Mouse (Mus musculus): ENCODE data around the gene Gm28308.

Gm28308 gene

DNA sequence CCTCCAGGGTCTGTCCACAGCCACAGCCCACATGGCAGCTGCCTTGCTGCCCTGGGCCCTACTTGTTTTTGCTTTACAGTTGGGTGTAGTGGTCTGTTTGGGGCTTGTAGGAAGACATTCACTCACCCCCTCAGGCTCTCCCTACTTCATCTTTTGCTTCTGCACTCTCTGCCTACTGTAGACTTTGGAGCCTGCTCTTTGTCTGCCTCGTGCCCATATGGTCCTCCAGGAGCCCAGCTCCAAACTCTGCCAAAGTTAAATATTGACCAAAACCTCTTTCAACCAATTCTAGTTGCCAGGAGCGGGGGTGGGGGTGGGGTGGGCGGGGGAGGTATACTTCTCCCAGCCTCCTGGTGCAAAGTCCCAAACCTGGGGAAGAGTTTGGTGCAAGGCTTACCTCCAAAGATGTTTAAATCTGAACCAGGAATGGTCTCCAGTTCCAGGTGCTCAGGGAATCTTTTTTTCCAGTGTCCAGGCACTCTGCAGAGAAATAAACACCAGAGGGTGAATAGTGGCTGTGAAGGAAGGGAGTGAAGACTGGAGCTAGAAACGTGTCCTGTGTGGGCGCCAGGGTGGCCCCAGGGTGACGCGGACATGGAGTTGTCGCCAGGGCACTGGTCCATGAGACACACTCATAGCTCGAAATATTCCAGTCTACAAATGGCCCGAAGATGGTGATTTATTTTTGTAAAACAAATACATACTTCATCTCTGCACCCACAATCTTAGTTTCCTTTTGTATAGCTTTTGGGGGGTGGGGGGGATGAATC lies 29.6 kb downstream of the Gm28308 start:
- DNase-seq (ENCODE audit: low spot score), result no peak

DNA sequence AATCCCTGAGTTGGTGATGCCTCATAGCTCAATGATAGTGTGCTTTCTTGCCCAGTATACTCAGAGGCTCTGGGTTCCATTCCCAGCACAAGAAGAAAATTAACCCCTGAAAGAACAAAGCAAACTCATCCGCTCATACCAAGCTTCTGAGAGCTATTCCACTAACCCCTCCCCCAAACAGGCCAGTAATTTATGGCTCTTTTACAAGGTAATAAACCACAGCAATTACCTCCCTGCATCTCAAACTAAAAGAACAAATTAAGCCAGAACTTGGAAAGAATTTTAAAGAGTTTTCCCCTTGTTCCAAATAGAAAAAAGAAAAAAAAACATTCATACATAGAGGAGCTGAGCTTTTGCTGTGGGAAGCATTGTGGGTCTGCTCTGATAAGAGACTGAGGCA lies 30.3 kb downstream of the Gm28308 start:
- no peak for DNase-seq (ENCODE audit: low spot score)

DNA sequence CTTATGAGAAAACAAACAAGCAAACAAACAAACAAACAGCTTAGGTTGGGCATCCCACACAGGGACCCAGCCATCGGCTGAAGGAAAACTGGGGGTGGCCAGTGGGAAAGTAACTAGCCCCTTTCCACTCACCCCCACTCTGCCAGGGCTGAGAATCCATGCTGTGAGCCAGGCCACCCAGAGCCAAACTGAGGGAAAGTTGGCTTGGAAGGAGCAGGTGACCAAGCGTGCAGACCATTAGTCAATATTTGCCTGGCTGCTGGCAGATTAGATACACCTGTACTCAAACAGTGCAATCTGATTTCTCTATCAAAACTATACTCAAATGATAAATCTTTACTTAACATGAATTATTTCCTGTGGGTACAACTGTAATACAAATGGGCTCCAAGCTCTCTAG lies 31.1 kb downstream of the Gm28308 start:
- no peak for DNase-seq (ENCODE audit: low spot score)

DNA sequence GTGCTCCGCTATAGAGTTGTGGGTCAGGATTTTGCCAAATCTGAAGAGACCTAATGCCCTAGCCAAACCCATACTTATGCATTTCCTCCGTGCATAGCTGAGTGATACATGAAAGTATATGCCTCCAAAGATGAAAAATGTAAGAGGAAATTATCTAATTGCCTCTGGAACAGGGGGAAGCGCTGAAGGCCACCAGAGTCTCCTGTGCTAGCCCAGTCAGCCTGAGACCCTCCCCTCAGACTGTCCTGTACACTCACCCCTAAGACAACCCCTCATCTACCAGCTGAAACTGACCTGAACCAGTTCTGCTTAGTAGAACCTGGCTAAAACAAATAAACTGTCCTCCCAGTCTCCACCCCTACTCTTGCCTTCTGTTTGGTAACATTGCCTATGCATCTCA lies 32.4 kb downstream of the Gm28308 start:
- no peak for DNase-seq (ENCODE audit: low spot score)

DNA sequence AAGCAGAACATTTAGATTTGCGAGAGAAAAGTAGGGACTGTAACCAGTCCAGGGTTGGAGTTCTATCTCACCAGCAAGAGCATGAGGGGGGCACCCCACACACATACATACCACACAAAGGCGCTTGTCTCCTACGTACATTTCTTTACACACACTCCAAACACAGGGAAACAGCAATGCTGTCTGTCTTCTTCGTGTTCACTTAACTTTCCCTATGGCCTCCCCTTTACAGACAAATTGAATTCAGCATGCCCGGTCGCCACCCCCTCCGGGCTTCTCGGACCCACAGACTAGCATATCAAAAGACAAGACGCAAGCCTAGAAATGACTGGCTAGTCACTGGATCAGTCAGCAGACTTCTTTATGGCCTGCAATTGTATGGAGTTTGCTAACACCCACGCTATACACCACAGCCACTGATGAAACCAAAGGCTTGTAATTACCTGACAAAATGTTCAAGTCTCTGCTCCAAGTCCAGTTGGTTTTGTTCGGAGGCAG lies 32.9 kb downstream of the Gm28308 start:
- DNase-seq (ENCODE audit: low spot score), result no peak

DNA sequence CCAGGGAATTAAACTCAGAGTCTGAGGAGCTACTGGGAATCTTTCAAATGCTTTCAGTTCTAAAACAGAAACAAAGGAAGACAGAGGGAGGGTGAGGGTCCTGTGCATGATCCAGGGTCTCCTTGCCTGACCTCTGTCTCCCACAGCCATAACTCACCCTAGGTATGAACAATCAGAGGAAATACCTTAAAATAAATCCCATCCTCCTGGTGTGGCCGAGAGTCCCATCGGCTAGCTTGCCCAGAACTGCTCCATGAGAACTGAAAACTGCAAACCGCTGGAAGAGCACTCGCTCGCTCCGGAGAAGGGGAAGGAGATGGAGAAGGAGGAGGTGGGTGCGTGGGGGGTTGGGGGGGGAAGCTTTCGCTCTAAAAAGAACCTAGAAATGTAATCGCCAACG lies 33.4 kb downstream of the Gm28308 start:
- no peak for DNase-seq (ENCODE audit: low spot score)

DNA sequence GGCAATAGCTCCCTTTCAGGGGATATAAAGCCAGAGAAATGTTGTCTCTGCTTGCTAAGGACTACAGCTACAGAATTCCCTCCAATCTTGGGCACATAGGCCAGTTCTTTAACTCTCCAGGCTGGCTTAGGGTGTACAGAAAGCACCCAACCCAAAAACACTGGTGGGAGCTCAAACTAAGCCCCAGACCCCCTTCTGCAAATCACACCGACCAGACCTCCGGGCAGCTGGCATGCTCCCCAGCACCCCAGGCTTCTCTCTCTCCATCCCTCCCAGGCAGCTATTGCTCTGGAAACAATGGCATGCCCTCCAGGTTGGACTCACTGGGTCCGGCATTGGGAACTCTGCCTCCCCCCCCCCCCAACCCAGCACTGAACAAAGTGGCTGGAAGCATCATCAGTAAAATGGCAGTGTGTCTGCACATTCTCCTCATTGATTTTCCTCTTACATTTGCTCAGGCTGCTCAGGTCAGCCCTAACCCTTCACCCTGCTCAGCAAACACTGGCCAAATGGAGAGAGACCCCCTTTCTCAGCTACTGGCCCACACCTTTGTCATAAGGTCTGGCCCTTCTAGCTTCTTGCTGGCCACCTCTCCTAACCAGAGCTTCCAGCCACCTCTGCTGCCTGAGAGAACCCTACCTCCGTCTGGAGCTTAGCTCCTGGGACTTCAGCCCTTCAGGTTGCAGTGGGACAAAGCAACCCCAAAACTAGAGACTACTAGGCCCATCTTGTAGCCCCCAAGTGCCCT lies 34.0 kb downstream of the Gm28308 start:
- no peak for DNase-seq (ENCODE audit: low spot score)

DNA sequence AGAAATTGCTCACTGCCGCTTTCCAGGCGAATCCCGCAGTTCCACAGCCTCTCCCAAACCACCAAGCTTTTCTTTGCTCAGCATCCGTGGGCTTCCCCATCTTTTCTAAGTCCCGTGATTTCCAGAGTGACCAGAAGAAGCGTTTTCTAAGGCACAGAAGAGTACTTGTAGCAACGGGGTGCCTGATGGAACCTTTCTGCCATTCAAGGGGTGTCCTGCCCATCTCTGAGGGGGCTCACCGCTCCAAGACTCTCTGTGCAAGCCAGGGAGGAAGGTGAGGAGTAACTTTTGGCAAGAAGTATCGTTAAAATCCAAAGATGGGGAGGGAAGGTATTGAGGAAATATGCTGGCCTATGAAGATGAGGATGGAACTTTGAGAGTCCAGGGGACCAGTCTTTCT lies 35.3 kb downstream of the Gm28308 start:
- no peak for DNase-seq (ENCODE audit: low spot score)

DNA sequence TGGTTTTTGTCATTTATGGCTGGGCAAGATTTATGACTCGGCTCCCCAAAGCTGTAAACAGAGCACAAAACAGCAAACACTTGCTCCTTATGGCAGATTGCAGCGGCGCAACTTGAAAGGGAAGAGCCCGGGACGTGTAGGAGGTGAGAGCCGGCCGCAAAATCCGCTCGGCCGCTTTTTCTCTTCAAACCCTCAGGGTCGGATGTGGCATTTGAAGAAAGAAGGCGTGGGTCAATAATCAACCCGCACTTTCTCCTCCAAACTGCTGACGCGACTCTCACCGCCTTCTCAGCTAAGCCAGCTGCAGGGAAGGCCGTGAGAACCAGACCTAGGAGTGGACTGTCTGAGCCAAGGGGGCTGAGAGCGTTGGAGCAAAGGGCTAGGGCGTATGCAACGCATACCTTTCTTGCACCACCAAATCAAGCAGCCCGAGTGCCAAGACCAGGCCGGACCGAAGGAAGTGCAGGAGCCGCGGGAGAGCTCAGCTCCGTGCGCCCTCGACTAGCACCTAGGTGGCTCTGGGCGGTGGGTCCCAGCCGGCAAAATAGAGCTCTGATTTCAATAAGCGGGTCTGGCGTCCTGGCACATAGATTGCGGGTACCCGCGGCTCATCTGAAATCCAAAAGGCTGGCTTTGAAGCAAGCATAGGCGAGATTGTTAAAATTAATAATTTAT lies 35.9 kb downstream of the Gm28308 start, which contains the start of gene 5730596B20Rik:
Gene 5730596B20Rik (plus strand): TSS at position 438 of the 675 bp plus-strand sequence.
- DNase-seq (ENCODE audit: low spot score), result no peak

DNA sequence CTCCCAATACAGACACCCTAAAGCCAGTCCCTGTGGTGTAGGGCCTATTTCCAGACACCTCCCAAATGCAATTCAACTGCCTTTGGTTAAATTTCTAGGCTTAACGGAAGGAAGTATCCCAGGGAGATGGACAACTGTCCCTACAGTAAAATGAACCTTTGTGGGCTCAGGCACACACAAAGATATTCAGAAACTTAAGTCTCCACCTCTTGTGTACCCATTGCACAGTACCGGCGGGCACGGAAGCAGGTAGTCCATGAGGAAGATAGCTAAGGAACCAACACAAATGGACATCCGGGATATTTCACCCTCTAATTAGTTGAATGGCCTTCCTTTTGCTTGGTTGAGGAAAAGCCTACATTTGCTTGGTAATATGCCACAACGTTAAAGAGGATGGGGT lies 36.7 kb downstream of the Gm28308 start:
- DNase-seq (ENCODE audit: low spot score), result no peak

DNA sequence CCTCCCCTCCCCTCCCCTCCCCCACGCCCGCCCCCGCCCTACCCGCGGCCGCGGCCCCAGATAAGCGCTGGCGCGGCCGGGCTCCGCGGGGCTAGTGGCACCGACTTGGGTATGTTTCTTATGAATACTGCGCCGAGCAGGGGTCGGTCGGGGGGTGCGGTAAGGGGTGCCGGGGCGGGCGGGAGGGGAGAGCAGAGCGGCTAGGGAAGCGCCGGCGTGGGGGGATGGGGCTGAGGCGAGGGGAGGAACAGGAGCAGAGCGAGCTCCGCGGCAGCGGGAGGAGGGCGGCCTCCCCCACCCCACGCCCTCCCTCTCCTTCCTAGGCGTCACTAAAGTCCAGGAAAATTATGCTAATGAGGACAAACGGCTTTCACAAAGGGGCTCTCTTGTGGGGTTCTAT lies 37.3 kb downstream of the Gm28308 start:
- no peak for DNase-seq (ENCODE audit: low spot score)

DNA sequence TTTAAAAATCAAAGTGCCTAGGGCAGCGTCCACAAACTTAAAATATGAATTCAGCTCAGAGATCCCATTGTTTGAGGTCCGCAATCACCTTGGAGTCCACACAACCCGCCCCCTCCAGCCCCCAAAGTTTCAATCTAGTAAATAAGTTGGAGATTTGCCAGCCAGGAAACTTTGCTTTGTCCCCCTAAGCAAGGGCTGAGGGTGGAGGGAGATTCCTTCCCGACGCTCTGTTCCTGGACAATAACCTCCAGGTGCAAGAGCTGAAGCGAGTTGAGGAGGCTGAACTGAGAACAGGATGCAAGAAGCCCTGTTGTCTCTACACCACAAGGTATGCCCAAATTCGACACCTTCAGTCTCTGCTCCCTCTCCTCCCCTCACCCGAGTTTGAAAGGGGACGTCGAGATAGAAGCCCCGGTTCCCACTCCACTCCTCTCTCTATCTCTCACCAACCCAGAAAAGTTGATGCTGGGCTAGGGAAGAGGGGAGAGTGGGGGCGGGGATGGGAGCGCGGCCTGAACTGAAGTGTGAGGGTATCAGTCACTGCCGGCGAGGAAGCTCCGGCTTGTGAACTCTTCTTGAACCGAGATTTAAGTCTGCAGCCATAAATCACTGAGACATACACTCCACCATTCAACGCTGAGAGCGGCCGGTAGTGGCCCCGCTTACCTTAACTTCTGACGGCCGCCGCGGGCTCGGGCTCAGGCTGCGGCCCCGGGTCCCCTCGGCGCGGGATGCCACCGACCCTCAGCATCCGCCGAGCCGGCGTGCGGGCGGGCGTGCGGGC lies 38.0 kb downstream of the Gm28308 start:
- DNase-seq (ENCODE audit: low spot score), result no peak

DNA sequence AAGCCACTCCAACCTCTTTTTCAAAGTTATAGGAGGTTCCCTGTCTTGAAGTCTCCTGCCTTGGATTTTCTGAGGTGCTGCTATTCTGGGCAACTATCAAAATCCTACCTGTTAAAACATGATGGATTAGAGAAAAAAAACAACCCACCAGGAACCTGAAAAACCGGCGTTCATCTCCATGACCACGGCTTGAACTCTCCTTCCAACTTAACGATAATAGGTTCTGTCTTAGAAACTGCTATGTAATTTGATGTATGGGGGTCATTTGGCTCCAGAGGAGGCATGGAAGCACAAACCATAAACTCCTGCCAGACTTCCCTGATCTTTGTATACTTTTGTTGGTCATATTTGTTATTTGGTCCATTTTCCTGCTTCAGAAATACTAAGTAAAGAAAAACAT lies 39.5 kb downstream of the Gm28308 start:
- no peak for DNase-seq (ENCODE audit: low spot score)

DNA sequence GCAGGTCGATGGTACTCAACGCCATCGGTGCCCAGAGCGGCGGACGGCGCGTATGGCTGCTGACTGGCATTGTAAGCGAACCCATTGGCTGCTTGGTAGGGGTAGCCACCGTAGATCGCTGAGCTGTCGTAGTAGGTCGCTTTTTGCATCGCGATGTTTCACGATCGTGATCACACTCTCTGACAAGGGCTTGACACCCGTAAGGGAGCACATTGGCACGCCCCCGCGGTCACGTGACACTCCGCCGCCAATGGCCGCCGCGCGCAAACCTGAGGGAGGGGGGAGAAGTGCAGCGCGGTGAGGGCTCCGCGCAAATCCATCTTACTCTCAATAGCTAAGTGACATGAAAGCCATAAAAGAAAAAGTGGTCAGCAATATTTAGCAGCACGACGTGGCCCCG lies 40.6 kb downstream of the Gm28308 start:
- DNase-seq (ENCODE audit: low spot score), result no peak

DNA sequence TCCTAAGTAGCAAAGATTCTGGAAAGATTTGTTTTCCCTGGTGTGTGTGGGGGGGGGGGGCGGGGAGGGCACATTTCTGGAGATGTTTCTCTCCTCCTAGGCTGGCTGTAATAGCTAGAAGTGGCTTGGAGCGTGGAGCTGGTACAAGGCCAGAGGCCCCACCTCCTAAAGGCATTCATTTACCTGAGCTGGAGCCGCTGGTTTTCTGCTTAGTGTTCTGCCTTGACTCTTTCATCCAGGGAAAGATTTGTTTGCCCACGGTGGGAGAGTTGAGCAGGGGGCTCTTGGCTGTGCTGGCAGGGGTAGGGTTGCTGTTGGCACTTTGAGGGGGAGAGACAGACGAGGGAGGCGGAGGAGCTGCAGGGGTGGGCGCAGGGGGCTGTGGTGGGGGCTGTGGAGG lies 41.2 kb downstream of the Gm28308 start:
- DNase-seq (ENCODE audit: low spot score), result no peak

DNA sequence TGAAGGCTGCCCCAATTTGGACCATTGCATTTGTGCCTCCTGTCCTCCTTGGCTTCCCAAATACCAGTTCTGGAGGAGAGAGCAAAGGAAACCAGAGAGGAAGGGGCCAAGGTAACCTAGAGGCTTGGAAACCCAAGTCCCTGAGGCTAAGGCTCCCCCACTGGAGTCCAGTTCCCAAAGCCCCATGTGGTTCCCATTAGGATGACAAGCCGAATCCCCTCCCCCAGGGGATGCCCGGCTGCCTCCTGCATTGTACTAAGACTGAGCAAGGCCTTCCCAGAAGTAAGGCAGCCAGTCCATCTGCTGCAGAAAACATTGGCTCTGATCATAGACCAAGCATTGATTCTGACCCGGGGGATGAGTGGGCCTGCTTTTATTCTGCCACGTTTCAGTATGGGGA lies 41.8 kb downstream of the Gm28308 start:
- DNase-seq (ENCODE audit: low spot score), result no peak

DNA sequence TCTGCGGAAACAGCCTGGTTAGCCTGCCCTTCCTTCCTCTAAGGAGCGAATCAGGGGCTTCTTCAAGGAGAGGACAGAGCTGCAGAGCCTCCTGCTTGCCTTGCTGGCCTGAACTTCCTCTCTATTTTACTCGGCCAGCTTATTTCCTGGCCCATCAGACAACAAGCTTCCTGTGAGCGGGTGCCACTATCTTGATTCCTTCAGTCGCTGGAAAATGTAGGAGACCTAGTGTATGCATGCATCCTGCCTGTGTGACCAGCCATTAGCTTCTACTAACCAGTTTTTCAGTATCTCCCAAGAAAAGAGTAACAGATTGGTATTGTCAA lies 42.3 kb downstream of the Gm28308 start:
- no peak for DNase-seq (ENCODE audit: low spot score)

DNA sequence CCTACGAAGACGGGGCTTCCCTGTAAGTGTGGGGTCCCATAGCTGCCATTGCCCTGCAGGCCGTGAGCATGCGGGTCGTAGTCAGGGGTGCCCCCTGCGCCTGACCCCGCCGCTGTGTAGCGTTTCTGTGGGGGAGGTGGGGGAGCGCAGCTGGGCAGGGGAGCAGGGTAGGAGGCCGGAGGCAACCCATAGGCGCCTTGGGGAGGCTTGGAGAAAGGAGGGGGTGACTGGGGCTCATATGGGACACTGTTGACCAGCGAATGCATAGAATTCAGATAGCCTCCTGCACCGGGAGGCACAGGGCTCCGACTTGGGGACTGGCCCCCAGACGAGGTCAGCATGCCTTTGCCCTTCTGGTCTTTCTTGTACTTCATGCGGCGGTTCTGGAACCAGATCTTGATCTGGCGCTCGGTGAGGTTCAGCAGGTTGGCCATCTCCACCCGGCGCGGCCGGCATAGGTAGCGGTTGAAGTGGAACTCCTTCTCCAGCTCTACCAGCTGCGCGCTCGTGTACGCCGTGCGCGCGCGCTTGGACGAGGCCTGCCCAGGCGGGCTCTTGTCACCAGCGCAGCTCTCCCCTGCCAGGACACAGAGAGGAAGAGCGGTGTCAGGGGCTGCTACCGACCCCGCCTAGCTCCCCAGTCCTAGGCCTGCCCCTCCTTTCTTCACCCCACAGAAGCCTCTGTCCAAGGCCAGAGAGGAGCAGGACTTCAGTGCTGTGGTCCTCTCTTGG lies 42.8 kb downstream of the Gm28308 start:
- no peak for DNase-seq (ENCODE audit: low spot score)

DNA sequence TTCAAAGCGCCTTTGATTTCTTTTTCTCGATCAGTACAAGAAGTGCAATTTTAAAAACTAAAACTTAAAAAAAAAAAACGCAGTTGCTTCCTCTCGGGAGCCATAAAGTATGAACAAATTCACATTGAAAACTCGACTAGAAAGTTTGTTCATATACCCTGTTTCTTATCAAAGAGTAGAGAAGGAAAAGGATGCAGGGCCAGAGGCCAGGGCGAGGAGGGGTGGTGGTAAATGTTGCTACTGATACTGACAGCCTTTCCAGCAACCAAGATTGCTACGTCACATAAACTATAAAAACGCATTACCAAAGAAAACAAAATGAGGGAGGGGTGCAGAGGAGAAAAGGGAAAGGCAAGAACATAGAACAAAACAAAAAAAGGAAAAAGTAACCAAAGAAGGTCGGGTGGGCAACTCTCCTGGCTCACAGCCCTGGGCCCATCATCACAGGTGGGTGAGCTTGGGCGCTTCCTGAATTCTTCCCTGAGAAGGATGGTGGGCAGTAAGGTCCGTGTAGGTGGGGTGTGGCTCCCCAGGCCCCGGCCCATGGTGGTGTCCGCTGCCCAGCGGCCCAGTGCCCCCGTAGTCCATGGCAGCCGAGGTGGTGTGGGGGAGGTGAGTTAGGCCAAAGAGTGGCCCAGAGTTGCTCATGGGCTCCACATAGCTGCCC lies 43.5 kb downstream of the Gm28308 start:
- no peak for DNase-seq (ENCODE audit: low spot score)

DNA sequence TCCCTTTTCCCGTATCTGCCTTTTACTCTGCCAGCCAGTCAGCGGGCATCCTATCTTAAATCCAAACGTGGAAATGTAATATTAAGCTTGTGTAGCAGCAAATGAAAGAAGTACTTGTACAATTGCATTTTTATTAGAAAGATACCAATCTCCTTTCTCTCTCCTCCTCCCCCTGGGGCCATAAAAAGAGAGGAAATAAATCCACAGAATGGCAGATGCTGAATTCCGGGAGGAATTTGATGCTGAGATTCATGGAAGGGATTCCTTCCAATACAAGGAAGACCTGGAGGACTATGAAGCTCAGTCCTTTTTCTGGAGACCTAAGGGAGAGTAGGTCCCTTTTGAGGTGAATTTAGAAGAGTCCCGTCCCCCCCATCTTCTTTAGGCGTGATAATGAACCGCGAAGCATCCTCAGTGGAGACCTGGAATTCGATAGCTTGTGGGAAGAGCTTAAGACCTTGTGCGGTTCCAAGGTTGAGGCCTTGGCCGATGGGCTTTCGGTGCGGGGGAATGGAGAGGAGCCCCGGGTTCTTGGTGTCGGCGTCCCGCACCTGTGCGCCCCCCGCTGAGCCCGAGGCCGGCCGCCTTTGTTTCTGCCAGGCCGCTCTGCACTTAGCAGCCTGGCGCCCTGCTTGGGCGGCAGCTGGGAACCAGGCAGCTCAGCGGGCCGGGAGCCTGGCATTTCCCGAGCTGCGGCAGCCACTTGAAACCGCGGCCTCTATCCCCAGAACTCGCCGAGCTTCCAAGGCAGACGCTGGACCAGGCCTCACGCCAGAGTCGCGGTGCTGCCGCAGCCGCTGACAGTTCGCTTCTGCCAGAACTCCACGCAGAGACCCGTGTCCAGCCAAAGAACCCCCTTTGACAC lies 44.7 kb downstream of the Gm28308 start:
- DNase-seq (ENCODE audit: low spot score), result no peak

Data from left cerebral cortex, adult 11 months (tissue).